Mouse (Mus musculus): ENCODE data around the gene Parvb. TPM values are rescaled to one million over a fixed set of nuclear protein-coding genes. Genes with fewer than 3 reads are reported as not detected.

Gene Parvb
- polyA plus RNA-seq, 1 experiment from 2014 or later = 2.5 TPM

DNA sequence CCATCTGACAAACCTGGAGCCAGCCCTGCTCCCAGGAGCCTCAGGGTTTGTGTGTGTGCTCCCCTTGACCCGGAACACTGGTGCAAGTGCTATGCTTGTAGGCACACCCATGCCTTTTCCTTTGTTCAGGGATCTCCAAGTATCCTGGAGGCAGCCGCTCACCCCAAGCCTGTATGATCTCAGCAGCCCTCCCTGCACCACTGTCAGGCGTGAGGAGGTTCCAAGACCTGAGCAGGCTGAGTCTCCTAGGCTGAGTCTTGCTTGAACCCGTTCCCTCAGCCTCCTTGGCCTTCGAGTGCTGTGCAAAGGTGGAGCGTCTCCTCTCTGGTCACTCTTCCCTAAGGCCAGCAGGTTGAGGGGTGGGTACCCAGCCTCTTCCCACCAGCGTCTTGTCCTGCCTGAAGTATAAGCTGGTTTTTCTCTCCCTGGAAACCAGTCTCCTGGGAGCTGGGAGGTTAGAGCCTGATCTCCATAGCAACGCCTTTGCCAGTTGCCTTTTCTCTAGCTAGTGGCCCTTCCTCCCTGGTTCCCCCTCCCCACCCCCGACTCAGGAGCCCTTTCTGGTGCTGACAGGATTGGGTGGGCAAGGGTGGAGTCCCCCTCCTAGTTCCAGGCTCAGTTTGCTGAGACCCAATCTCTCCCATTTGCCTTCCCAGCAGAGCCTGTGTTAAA is 68.0 kb downstream of the Parvb start:
- Histone ChIP-seq H3K9ac (ENCODE audit: low read length) (no peak overlapping the region; the same call in 1 of the 2 replicates), H3K4me2 (ENCODE audit: low read length) (no peak overlapping the region), H3K4me1 (ENCODE audit: control insufficient read depth, insufficient read depth, low read length) (peaks cover 53% of the 10 kb centered on the region), H3K36me3 (ENCODE audit: control insufficient read depth, insufficient read depth, low read length) (no peaks in the 10 kb centered on the region), H3K27ac (ENCODE audit: low read depth, low read length) (peak overlapping the region; percentile 6; the same call in 1 of the 2 replicates), H3K9me3 (replicated peaks; ENCODE audit: control insufficient read depth, low read length) (no peaks in the 10 kb centered on the region), H3K4me3 (ENCODE audit: low read depth, low read length) (no peak overlapping the region), H3K27me3 (replicated peaks; ENCODE audit: control insufficient read depth, insufficient read depth, low read length) (no peaks in the 10 kb centered on the region)
- 15% methylated on average over 9 of the region's 9 CpGs for WGBS
- DNase-seq (ENCODE audit: low spot score) = peak; percentile 82
- peak; percentile 13; the same call in 1 of the 2 replicates for ATAC-seq

DNA sequence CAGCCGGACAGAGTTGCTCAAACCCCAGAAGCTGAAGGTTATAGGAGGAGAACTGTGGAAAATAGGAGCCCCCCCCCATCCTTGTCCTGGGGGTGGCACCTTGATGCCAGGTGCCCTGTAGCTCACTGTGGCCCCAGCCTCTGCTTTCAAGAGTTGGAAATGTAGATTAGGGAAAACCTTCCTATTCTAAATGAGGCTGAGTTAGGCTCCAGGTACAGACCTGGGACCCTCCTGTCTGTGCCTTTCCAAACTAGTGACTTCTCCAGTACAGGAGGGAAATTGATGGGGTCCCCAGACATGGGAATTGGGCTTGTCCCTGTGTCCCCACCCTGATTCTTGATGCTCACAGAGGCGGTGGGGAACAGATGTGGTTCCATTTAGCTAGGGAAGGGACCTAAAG is 68.7 kb downstream of the Parvb start:
- H3K27me3 ChIP-seq (replicated peaks; ENCODE audit: control insufficient read depth, insufficient read depth, low read length) = no peaks in the 10 kb centered on the region
- ATAC-seq = no peak
- no peak overlapping the region for H3K4me2 ChIP-seq (ENCODE audit: low read length)
- 32% methylated on average over 2 of the region's 2 CpGs for WGBS
- peaks cover 61% of the 10 kb centered on the region for H3K4me1 ChIP-seq (ENCODE audit: control insufficient read depth, insufficient read depth, low read length)
- no peaks in the 10 kb centered on the region for H3K9me3 ChIP-seq (replicated peaks; ENCODE audit: control insufficient read depth, low read length)
- H3K9ac ChIP-seq (ENCODE audit: low read length) = no peak overlapping the region; the same call in 1 of the 2 replicates
- H3K27ac ChIP-seq (ENCODE audit: low read depth, low read length) = no peak overlapping the region; the same call in 1 of the 2 replicates
- no peak for DNase-seq (ENCODE audit: low spot score)
- H3K4me3 ChIP-seq (ENCODE audit: low read depth, low read length) = no peak overlapping the region
- no peaks in the 10 kb centered on the region for H3K36me3 ChIP-seq (ENCODE audit: control insufficient read depth, insufficient read depth, low read length)

DNA sequence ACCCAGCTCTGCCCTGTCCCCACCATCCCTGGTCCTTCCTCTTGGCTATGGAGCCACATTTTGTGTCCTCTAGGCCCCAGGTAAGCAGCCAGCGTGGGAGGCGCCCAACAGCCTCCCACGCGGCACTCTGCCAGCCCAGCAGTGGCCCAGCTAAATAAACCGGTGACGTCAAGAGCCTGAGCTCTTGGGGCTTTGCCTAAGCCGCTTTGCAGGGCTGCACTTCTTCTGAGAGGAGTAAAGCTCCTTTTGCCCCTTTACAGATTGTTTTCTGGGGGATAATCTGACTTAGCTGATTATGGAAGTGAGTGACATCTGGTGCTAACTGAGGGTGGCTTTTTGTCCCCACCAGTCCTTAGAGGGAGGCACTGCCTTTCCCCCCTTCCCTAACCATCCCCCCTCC is 69.2 kb downstream of the Parvb start:
- Histone ChIP-seq H3K27me3 (replicated peaks; ENCODE audit: control insufficient read depth, insufficient read depth, low read length) (no peaks in the 10 kb centered on the region), H3K36me3 (ENCODE audit: control insufficient read depth, insufficient read depth, low read length) (no peaks in the 10 kb centered on the region), H3K27ac (ENCODE audit: low read depth, low read length) (peak overlapping the region; percentile 78), H3K4me2 (ENCODE audit: low read length) (no peak overlapping the region), H3K4me1 (ENCODE audit: control insufficient read depth, insufficient read depth, low read length) (peaks cover 63% of the 10 kb centered on the region), H3K4me3 (ENCODE audit: low read depth, low read length) (no peak overlapping the region), H3K9ac (ENCODE audit: low read length) (peak overlapping the region; percentile 14; the same call in 1 of the 2 replicates), H3K9me3 (replicated peaks; ENCODE audit: control insufficient read depth, low read length) (no peaks in the 10 kb centered on the region)
- ATAC-seq = peak; percentile 15; the same call in 1 of the 2 replicates
- WGBS = 4% methylated on average over 7 of the region's 7 CpGs
- peak; percentile 90 for DNase-seq (ENCODE audit: low spot score)

DNA sequence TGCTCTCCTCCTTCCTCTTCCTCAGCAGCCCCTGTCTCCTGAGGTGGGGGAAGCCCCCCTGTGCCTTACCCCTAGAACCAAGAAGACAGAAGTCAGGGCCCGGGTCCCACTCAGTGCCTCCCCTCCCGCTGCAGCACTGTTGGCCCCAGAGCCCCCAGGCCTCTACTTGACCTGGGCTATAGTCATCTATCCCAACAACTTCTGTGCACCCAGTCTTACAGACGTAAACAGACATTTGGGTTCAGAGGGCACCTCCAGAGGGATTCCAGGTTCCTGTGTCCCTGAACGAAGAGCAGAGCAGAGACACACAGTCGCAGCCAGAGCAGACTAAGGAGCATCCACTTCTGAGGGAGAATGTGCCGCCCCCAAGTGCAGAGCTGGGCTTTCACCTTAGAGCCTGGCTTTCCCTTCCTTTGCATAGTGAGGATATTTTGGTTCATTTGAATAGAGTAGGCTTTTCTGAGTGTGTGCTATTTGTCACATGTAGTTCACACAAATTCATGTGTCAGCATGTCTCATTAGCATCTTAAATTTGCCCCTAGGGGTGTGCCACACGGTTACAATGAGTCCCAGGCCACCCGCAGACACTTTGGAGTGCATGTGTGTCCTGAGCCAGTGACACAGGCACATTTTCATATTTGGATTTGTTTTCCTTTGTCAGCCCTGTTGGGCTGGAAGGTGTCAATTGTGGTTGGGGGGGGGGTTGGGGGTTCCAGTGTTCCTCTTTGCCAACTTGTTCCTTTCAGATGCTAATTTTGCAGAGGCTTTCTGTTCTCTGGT is 70.0 kb downstream of the Parvb start:
- H3K9ac ChIP-seq (ENCODE audit: low read length) = 0 out of 2 replicates have a peak overlapping the region, but pooled peaks have one; percentile 14
- 7% methylated on average over 8 of the region's 8 CpGs for WGBS
- H3K4me3 ChIP-seq (ENCODE audit: low read depth, low read length) = no peak overlapping the region
- DNase-seq (ENCODE audit: low spot score) = peak; percentile 86
- ATAC-seq = peak; percentile 55
- peak overlapping the region; percentile 78 for H3K27ac ChIP-seq (ENCODE audit: low read depth, low read length)
- H3K36me3 ChIP-seq (ENCODE audit: control insufficient read depth, insufficient read depth, low read length) = no peaks in the 10 kb centered on the region
- H3K9me3 ChIP-seq (replicated peaks; ENCODE audit: control insufficient read depth, low read length) = no peaks in the 10 kb centered on the region
- H3K4me1 ChIP-seq (ENCODE audit: control insufficient read depth, insufficient read depth, low read length) = peaks cover 63% of the 10 kb centered on the region
- no peak overlapping the region for H3K4me2 ChIP-seq (ENCODE audit: low read length)
- no peaks in the 10 kb centered on the region for H3K27me3 ChIP-seq (replicated peaks; ENCODE audit: control insufficient read depth, insufficient read depth, low read length)

DNA sequence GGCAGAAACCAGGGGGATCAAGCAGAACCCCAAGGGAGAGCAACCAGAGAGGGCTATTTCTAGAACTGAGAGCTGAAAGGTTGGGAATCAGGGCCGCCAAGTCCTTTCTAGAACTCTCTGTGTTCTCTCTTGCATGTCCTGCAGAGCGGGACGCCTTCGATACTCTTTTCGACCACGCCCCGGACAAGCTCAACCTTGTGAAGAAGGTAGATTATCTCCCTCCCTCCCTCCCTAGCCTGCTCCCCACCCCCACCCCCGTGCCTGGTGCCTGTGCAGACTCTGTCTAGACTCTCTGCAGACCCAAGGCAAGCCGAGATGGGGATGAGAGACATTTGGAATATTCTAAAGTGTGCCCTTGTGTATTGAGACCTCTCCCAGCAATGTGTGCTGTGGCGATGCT is 71.4 kb downstream of the Parvb start:
- no peak overlapping the region for H3K4me3 ChIP-seq (ENCODE audit: low read depth, low read length)
- H3K36me3 ChIP-seq (ENCODE audit: control insufficient read depth, insufficient read depth, low read length) = no peaks in the 10 kb centered on the region
- H3K27ac ChIP-seq (ENCODE audit: low read depth, low read length) = no peak overlapping the region
- no peak overlapping the region for H3K4me2 ChIP-seq (ENCODE audit: low read length)
- peaks cover 63% of the 10 kb centered on the region for H3K4me1 ChIP-seq (ENCODE audit: control insufficient read depth, insufficient read depth, low read length)
- H3K9ac ChIP-seq (ENCODE audit: low read length) = no peak overlapping the region
- no peaks in the 10 kb centered on the region for H3K9me3 ChIP-seq (replicated peaks; ENCODE audit: control insufficient read depth, low read length)
- WGBS = 58% methylated on average over 10 of the region's 10 CpGs
- DNase-seq (ENCODE audit: low spot score) (no peak), ATAC-seq (no peak)
- no peaks in the 10 kb centered on the region for H3K27me3 ChIP-seq (replicated peaks; ENCODE audit: control insufficient read depth, insufficient read depth, low read length)

DNA sequence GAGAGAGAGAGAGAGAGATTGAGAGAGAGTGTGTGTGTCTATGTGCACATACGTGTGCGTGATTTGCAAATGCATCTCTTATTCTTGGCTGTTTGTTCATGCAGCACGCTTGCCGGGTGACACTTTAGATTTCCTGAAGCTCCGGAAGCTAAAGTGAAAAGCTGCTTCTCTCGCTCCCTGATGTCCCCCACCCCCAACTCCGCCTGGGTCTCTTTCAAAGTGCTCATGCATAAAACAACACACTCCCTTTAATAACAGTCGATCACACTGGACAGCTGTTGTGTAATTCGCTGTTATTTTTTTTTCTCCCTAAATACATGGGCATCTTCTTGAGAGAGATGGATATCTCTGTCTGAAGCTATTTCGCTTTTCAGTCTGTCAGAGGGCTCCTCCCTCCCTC is 73.5 kb downstream of the Parvb start:
- H3K4me3 ChIP-seq (ENCODE audit: low read depth, low read length) = no peak overlapping the region
- H3K9ac ChIP-seq (ENCODE audit: low read length) = no peak overlapping the region
- no peaks in the 10 kb centered on the region for H3K27me3 ChIP-seq (replicated peaks; ENCODE audit: control insufficient read depth, insufficient read depth, low read length)
- ATAC-seq = no peak
- H3K27ac ChIP-seq (ENCODE audit: low read depth, low read length) = peak overlapping the region; percentile 44
- WGBS = 42% methylated on average over 10 of the region's 10 CpGs
- H3K9me3 ChIP-seq (replicated peaks; ENCODE audit: control insufficient read depth, low read length) = no peaks in the 10 kb centered on the region
- no peak overlapping the region for H3K4me2 ChIP-seq (ENCODE audit: low read length)
- H3K36me3 ChIP-seq (ENCODE audit: control insufficient read depth, insufficient read depth, low read length) = no peaks in the 10 kb centered on the region
- H3K4me1 ChIP-seq (ENCODE audit: control insufficient read depth, insufficient read depth, low read length) = peaks cover 45% of the 10 kb centered on the region
- peak; percentile 69 for DNase-seq (ENCODE audit: low spot score)

DNA sequence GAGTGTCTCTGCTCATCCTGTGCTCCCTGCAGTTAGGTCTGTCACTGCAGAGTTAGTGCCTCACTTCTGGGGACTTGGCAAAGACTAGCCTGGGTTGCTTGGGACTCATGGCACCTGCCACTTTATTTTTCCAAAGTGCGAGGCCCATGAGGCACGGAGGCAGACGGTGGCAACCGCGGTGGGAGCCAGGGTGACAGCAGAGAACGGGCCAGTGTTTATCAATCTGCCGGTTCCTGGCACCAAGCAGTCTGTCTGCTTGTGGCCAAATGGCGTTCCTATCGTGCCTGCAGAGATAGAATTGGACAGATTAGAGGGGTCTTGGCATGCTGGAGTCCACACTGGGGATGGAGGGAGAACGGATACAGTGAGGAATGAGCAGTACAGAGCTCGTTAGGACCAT is 78.4 kb downstream of the Parvb start:
- ATAC-seq (peak; percentile 65), DNase-seq (ENCODE audit: low spot score) (peak; percentile 84)
- Histone ChIP-seq H3K4me1 (ENCODE audit: control insufficient read depth, insufficient read depth, low read length) (peaks cover 30% of the 10 kb centered on the region), H3K36me3 (ENCODE audit: control insufficient read depth, insufficient read depth, low read length) (no peaks in the 10 kb centered on the region), H3K9me3 (replicated peaks; ENCODE audit: control insufficient read depth, low read length) (no peaks in the 10 kb centered on the region), H3K9ac (ENCODE audit: low read length) (no peak overlapping the region), H3K4me3 (ENCODE audit: low read depth, low read length) (no peak overlapping the region), H3K27me3 (replicated peaks; ENCODE audit: control insufficient read depth, insufficient read depth, low read length) (no peaks in the 10 kb centered on the region), H3K27ac (ENCODE audit: low read depth, low read length) (peak overlapping the region; percentile 65; the same call in 1 of the 2 replicates), H3K4me2 (ENCODE audit: low read length) (no peak overlapping the region)
- 35% methylated on average over 11 of the region's 11 CpGs for WGBS

DNA sequence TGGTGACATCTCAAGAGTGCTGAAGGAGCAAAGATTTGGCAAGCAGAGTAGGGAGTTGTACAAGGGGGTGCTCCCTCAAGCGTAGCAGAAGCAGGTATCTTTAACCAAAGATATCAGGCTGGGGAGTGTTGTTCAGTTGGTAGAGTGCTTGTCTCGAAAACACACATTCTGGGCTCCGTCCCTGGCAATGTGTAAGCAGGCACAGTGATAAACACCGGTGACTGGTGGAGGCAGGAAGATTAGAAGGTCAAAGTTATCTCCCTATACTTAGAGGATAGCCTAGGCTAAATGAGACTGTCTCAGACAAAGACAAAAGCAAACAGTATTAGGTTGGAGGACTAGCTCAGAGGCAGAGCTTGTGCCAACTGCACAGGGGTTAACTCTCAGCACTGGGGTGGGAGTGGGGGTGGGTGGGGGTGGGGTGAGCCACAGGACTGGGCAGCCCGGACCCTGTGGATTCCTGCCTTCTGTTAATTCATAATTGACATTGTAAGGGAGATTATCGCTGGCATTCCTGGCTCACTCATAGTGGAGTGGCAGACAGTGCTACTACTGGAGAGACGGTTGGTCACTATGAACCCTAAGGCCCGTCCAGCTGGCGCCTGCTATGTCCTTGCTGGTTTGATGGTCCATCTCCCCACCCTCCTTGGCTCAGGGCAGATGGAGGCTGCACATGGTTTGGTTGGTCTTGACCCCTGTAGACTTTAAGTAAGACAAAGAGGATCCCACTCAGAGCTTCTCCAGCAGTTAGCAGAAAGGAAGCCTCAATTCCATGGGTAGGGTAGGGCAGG is 79.6 kb downstream of the Parvb start:
- H3K27ac ChIP-seq (ENCODE audit: low read depth, low read length) = no peak overlapping the region
- H3K4me2 ChIP-seq (ENCODE audit: low read length) = no peak overlapping the region
- peaks cover 28% of the 10 kb centered on the region for H3K4me1 ChIP-seq (ENCODE audit: control insufficient read depth, insufficient read depth, low read length)
- 71% methylated on average over 9 of the region's 9 CpGs for WGBS
- H3K36me3 ChIP-seq (ENCODE audit: control insufficient read depth, insufficient read depth, low read length) = no peaks in the 10 kb centered on the region
- DNase-seq (ENCODE audit: low spot score) (no peak), ATAC-seq (no peak)
- H3K9me3 ChIP-seq (replicated peaks; ENCODE audit: control insufficient read depth, low read length) = no peaks in the 10 kb centered on the region
- no peaks in the 10 kb centered on the region for H3K27me3 ChIP-seq (replicated peaks; ENCODE audit: control insufficient read depth, insufficient read depth, low read length)
- no peak overlapping the region for H3K4me3 ChIP-seq (ENCODE audit: low read depth, low read length)
- no peak overlapping the region for H3K9ac ChIP-seq (ENCODE audit: low read length)

Data from forebrain, embryonic 14.5 days (tissue).